Mouse (Mus musculus): Measurements from ENCODE around the gene Alkbh6. TPM values are rescaled to one million over a fixed set of nuclear protein-coding genes. Genes with fewer than 3 reads are reported as not detected.

Alkbh6 gene
- 80.7 and 92.0 TPM in 2 replicates for polyA plus RNA-seq (2014; fragmentation: Nextera tagmentation; extraction: Ambion mirVana)

DNA sequence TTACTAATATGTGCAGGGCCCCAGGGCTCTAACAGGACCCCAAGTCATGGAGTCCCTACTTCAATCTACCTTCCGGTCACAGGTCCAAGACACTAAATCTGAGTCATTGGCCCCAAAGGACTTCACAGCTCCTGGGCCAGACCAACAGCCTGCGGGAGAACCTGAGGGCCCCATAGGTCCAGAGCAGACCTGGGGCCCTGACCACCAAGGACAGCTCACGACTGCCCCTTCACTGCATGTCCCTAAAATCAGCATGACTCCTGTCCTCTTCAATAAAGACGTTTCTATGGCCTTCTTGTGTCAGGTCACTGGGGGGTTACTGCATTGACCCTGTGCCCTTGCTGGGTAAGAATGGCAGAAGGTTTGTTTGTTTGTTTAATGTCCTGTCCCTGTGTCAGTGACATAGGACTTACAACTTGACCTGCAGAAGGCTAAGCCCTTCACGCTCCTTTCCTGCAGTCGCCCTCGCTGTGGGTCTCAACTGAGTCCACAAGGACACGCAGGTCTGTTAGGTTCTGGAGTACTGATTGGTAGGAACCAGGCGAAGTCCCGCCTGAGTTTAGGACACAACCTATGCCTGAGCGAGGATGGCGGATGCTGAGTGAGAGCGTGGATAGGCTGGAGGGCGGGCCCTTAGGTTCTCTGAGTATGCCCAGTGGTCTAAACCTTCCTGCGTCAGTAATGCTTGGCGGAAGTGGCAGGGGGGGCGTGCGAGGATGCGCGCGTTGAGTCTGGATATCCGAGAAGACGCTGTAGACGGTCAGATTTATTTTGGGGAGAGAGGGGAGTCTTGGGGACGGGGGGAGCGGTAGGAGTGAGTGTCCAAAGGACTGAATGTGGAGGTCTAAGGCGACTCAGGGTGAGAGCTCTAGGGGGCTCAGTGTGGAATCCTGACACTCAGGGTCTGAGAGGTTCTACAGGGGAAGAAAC is at the start of gene Alkbh6:
TSS of gene Alkbh6 (plus strand) at position 642 of the 930 bp plus-strand sequence.
- H3K4me3 ChIP-seq (ENCODE audit: low read depth, low read length) = peak within 1 kb of the TSS; percentile 51
- H3K9me3 ChIP-seq (replicated peaks; ENCODE audit: control insufficient read depth, low read length) = no peaks in the 10 kb centered on the region
- H3K36me3 ChIP-seq (replicated peaks; ENCODE audit: control insufficient read depth, insufficient read depth, low read depth, low read length) = peaks cover 7% of the 10 kb centered on the region
- DNase-seq (ENCODE audit: low spot score) (peak; percentile 96), ATAC-seq (replicated peaks; ENCODE audit: insufficient number of reproducible peaks, low FRiP score, low TSS enrichment, low read depth) (peak; percentile 100)
- H3K4me2 ChIP-seq (ENCODE audit: low read depth, low read length) = peak within 1 kb of the TSS; percentile 77
- H3K27me3 ChIP-seq (ENCODE audit: control insufficient read depth, insufficient read depth, low read length) = no peaks in the 10 kb centered on the region
- 4% methylated on average over 27 of the region's 27 CpGs for WGBS
- peak within 1 kb of the TSS; percentile 54 for H3K9ac ChIP-seq (replicated peaks; ENCODE audit: low read length)
- H3K27ac ChIP-seq (replicated peaks; ENCODE audit: low read depth, low read length) = no peak within 1 kb of the TSS
- no peaks in the 10 kb centered on the region for H3K4me1 ChIP-seq (ENCODE audit: control insufficient read depth, insufficient read depth, low read length)

DNA sequence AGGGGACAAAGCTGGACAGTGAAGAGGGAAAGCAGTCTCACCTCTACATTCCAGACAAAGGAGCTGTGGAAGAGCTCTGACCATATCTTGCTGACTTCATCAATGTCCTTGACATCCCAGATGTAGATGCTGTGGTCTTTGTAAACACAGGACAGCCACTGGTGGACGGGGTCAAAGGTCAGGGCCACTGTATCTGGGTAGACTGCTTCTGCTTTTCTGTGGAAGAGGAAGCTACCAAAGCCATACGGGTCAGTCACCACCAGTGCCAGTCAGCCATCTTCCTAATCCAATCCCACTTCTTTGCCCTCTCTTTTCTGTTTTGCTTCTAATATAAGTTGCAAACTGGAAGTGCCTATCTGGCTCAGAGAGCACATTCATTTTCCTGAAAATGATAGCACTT is 43.5 kb upstream of the Alkbh6 start:
- H3K4me2 ChIP-seq (ENCODE audit: low read depth, low read length) = no peak overlapping the region
- 80% methylated on average over 2 of the region's 2 CpGs for WGBS
- H3K27ac ChIP-seq (replicated peaks; ENCODE audit: low read depth, low read length) = no peak overlapping the region
- no peak overlapping the region for H3K9ac ChIP-seq (replicated peaks; ENCODE audit: low read length)
- H3K4me1 ChIP-seq (ENCODE audit: control insufficient read depth, insufficient read depth, low read length) = no peaks in the 10 kb centered on the region
- DNase-seq (ENCODE audit: low spot score) (no peak), ATAC-seq (replicated peaks; ENCODE audit: insufficient number of reproducible peaks, low FRiP score, low TSS enrichment, low read depth) (no peak)
- H3K36me3 ChIP-seq (replicated peaks; ENCODE audit: control insufficient read depth, insufficient read depth, low read depth, low read length) = no peaks in the 10 kb centered on the region; the same call in 1 of the 2 replicates
- no peak overlapping the region for H3K4me3 ChIP-seq (ENCODE audit: low read depth, low read length)
- H3K27me3 ChIP-seq (ENCODE audit: control insufficient read depth, insufficient read depth, low read length) = no peaks in the 10 kb centered on the region
- H3K9me3 ChIP-seq (replicated peaks; ENCODE audit: control insufficient read depth, low read length) = no peaks in the 10 kb centered on the region

DNA sequence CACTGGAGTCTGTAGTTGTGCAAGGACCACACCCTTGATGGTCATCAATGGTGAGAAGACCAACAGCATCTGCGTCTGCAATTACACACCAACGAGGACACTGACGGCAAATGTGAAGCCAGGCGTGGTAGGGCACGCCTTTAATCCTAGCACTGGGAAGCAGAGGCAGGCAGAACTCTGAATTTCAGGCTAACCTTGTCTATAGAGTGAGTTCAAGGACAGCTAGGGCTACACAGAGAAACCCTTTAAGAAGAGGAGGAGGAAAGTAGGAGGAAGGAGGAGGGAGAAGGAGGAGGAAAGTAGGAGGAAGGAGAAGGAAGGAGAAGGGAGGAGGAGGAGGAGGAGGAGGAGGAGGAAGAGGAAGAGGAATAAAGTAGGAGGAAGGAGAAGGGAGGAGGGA is 43.0 kb upstream of the Alkbh6 start:
- Histone ChIP-seq H3K9ac (replicated peaks; ENCODE audit: low read length) (no peak overlapping the region), H3K4me1 (ENCODE audit: control insufficient read depth, insufficient read depth, low read length) (no peaks in the 10 kb centered on the region), H3K9me3 (replicated peaks; ENCODE audit: control insufficient read depth, low read length) (no peaks in the 10 kb centered on the region), H3K27me3 (ENCODE audit: control insufficient read depth, insufficient read depth, low read length) (no peaks in the 10 kb centered on the region), H3K36me3 (replicated peaks; ENCODE audit: control insufficient read depth, insufficient read depth, low read depth, low read length) (no peaks in the 10 kb centered on the region; the same call in 1 of the 2 replicates), H3K4me2 (ENCODE audit: low read depth, low read length) (no peak overlapping the region), H3K27ac (replicated peaks; ENCODE audit: low read depth, low read length) (no peak overlapping the region), H3K4me3 (ENCODE audit: low read depth, low read length) (no peak overlapping the region)
- WGBS = 95% methylated on average over 5 of the region's 5 CpGs
- DNase-seq (ENCODE audit: low spot score) = no peak
- no peak for ATAC-seq (replicated peaks; ENCODE audit: insufficient number of reproducible peaks, low FRiP score, low TSS enrichment, low read depth)

DNA sequence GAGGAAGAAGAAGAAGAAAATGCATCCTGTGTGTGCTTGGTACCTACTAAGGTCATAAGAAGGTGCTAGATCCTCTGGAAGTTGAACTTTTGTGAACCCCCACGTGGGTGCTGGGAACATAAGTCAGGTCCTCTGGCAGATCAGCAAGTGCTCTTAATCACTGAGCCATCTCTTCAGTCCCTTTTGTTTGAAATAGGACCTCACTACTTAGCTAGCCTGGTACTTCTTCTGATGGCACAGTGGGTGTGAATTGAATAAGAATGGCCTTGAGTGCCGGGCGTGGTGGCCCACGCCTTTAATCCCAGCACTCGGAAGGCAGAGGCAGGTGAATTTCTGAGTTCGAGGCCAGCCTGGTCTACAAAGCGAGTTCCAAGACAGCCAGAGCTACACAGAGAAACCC is 42.6 kb upstream of the Alkbh6 start:
- H3K4me2 ChIP-seq (ENCODE audit: low read depth, low read length) = no peak overlapping the region
- 86% methylated on average over 7 of the region's 7 CpGs for WGBS
- H3K27ac ChIP-seq (replicated peaks; ENCODE audit: low read depth, low read length) = no peak overlapping the region
- H3K36me3 ChIP-seq (replicated peaks; ENCODE audit: control insufficient read depth, insufficient read depth, low read depth, low read length) = no peaks in the 10 kb centered on the region; the same call in 1 of the 2 replicates
- H3K27me3 ChIP-seq (ENCODE audit: control insufficient read depth, insufficient read depth, low read length) = no peaks in the 10 kb centered on the region
- H3K9me3 ChIP-seq (replicated peaks; ENCODE audit: control insufficient read depth, low read length) = no peaks in the 10 kb centered on the region
- ATAC-seq (replicated peaks; ENCODE audit: insufficient number of reproducible peaks, low FRiP score, low TSS enrichment, low read depth) (no peak), DNase-seq (ENCODE audit: low spot score) (no peak)
- no peak overlapping the region for H3K9ac ChIP-seq (replicated peaks; ENCODE audit: low read length)
- no peaks in the 10 kb centered on the region for H3K4me1 ChIP-seq (ENCODE audit: control insufficient read depth, insufficient read depth, low read length)
- H3K4me3 ChIP-seq (ENCODE audit: low read depth, low read length) = no peak overlapping the region

DNA sequence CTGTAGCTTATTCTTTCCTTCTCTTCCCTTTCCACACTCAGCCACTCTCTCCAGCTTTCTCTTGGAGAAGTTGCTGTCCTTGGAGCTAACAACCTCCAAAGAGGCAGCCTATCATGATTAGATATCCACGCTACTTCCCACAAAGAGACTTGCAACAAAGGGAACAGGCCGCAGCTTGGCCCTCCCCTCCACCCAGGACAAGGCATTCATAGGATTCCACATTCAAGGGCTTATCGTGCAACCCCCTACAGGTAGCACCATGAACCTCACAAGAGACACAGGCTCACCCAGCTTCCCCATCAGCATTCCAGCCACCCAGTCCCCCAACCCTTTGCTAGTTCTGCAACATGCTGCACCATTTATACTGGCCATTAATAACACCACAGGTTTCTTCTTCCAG is 41.7 kb upstream of the Alkbh6 start:
- ATAC-seq (replicated peaks; ENCODE audit: insufficient number of reproducible peaks, low FRiP score, low TSS enrichment, low read depth) (no peak), DNase-seq (ENCODE audit: low spot score) (no peak)
- Histone ChIP-seq H3K9ac (replicated peaks; ENCODE audit: low read length) (no peak overlapping the region), H3K27me3 (ENCODE audit: control insufficient read depth, insufficient read depth, low read length) (no peaks in the 10 kb centered on the region), H3K9me3 (replicated peaks; ENCODE audit: control insufficient read depth, low read length) (no peaks in the 10 kb centered on the region), H3K36me3 (replicated peaks; ENCODE audit: control insufficient read depth, insufficient read depth, low read depth, low read length) (no peaks in the 10 kb centered on the region; the same call in 1 of the 2 replicates), H3K4me3 (ENCODE audit: low read depth, low read length) (no peak overlapping the region), H3K4me1 (ENCODE audit: control insufficient read depth, insufficient read depth, low read length) (no peaks in the 10 kb centered on the region), H3K4me2 (ENCODE audit: low read depth, low read length) (no peak overlapping the region), H3K27ac (replicated peaks; ENCODE audit: low read depth, low read length) (no peak overlapping the region)
- 87% methylated on average over 3 of the region's 3 CpGs for WGBS

DNA sequence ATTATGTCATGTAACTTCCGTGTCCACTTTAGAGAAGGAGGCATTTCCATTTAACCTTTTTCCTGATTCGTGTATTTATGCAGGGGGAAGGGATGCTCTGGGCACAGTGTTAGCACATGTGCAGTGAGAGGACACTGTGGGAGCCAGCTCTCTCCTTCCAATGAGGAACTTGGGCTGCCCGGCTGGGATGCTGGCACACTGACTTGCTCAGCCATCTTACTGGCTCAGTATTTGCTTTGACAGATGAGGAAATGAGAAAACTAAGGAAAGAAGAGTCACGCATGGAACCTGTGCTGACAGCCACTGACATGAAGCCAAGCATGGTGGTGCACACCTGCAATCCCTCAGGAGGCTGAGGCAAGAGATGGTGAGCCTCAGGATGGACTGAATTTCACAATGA is 38.9 kb upstream of the Alkbh6 start:
- DNase-seq (ENCODE audit: low spot score) (no peak), ATAC-seq (replicated peaks; ENCODE audit: insufficient number of reproducible peaks, low FRiP score, low TSS enrichment, low read depth) (no peak)
- H3K27ac ChIP-seq (replicated peaks; ENCODE audit: low read depth, low read length) = no peak overlapping the region
- H3K4me3 ChIP-seq (ENCODE audit: low read depth, low read length) = no peak overlapping the region
- no peaks in the 10 kb centered on the region for H3K4me1 ChIP-seq (ENCODE audit: control insufficient read depth, insufficient read depth, low read length)
- no peaks in the 10 kb centered on the region for H3K9me3 ChIP-seq (replicated peaks; ENCODE audit: control insufficient read depth, low read length)
- no peaks in the 10 kb centered on the region; the same call in 1 of the 2 replicates for H3K36me3 ChIP-seq (replicated peaks; ENCODE audit: control insufficient read depth, insufficient read depth, low read depth, low read length)
- H3K9ac ChIP-seq (replicated peaks; ENCODE audit: low read length) = no peak overlapping the region
- WGBS = 89% methylated on average over 4 of the region's 4 CpGs
- no peak overlapping the region for H3K4me2 ChIP-seq (ENCODE audit: low read depth, low read length)
- H3K27me3 ChIP-seq (ENCODE audit: control insufficient read depth, insufficient read depth, low read length) = no peaks in the 10 kb centered on the region

DNA sequence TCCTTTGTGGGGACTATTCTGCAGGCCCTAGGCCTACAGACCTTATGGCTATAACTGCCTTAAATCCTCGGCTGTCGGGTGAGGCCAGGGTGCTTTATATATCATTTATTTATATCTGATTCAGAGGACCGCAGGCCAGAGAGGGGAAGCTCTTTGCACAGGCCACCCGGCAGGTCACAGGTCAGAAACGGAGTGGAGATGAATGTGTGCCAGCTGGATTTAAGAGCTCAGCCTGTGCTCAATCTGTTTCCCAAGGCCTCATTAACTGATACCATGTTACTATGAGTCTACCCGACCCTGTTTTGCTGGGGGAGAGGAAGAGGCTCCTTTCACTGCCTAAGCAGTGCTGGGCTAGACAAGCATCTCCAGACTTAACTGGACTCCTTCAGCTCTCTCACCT is 34.1 kb upstream of the Alkbh6 start:
- Histone ChIP-seq H3K9ac (replicated peaks; ENCODE audit: low read length) (no peak overlapping the region), H3K4me1 (ENCODE audit: control insufficient read depth, insufficient read depth, low read length) (no peaks in the 10 kb centered on the region), H3K4me3 (ENCODE audit: low read depth, low read length) (no peak overlapping the region), H3K27ac (replicated peaks; ENCODE audit: low read depth, low read length) (no peak overlapping the region), H3K9me3 (replicated peaks; ENCODE audit: control insufficient read depth, low read length) (no peaks in the 10 kb centered on the region), H3K4me2 (ENCODE audit: low read depth, low read length) (no peak overlapping the region), H3K27me3 (ENCODE audit: control insufficient read depth, insufficient read depth, low read length) (no peaks in the 10 kb centered on the region), H3K36me3 (replicated peaks; ENCODE audit: control insufficient read depth, insufficient read depth, low read depth, low read length) (no peaks in the 10 kb centered on the region)
- ATAC-seq (replicated peaks; ENCODE audit: insufficient number of reproducible peaks, low FRiP score, low TSS enrichment, low read depth) = no peak
- WGBS = 81% methylated on average over 6 of the region's 6 CpGs
- DNase-seq (ENCODE audit: low spot score) = no peak

DNA sequence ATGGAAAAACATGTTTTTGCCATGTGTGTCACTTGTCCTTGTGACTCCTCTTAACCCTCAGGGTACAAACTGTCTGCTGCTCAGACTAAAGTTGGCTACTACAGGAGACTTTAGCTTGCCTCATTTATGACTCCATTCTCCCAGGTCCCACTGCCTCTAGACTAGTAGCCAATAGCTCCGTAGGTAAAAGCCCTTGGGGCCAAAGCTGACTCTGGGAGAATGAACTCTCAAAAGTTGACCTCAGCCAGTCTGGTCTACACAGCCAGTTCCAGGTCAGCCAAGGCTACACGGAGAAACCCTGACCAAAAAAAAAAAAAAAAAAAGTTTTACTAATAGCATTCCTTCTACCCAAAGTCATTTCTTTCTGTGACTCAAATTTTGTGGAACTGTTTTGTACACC is 29.6 kb upstream of the Alkbh6 start:
- Histone ChIP-seq H3K4me3 (ENCODE audit: low read depth, low read length) (no peak overlapping the region), H3K4me2 (ENCODE audit: low read depth, low read length) (no peak overlapping the region; the same call in 1 of the 2 replicates), H3K36me3 (replicated peaks; ENCODE audit: control insufficient read depth, insufficient read depth, low read depth, low read length) (no peaks in the 10 kb centered on the region), H3K4me1 (ENCODE audit: control insufficient read depth, insufficient read depth, low read length) (no peaks in the 10 kb centered on the region), H3K9ac (replicated peaks; ENCODE audit: low read length) (no peak overlapping the region), H3K27me3 (ENCODE audit: control insufficient read depth, insufficient read depth, low read length) (no peaks in the 10 kb centered on the region), H3K27ac (replicated peaks; ENCODE audit: low read depth, low read length) (no peak overlapping the region), H3K9me3 (replicated peaks; ENCODE audit: control insufficient read depth, low read length) (no peaks in the 10 kb centered on the region)
- DNase-seq (ENCODE audit: low spot score) (no peak), ATAC-seq (replicated peaks; ENCODE audit: insufficient number of reproducible peaks, low FRiP score, low TSS enrichment, low read depth) (no peak)
- 57% methylated on average over 2 of the region's 2 CpGs for WGBS

All from embryonic facial prominence, embryonic 11.5 days (tissue).